Mouse (Mus musculus): ENCODE data around the gene Dclk3.

- TF ChIP-seq POLR2A (IDR thresholded peaks at IDR 0.05; ENCODE audit: control insufficient read depth, low read depth, low read length) (no peak), CTCF (IDR thresholded peaks at IDR 0.05; ENCODE audit: control insufficient read depth, insufficient read depth, insufficient replicate concordance, low read depth, low read length) (no peak)
Observed at GRCm38 (mm10) chr9:111457936-111458310, 19.0 kb downstream of the Dclk3 start.
